Mouse (Mus musculus): Measurements from ENCODE around the gene Iqgap3. TPM values are rescaled to one million over a fixed set of nuclear protein-coding genes. Genes with fewer than 3 reads are reported as not detected.

Iqgap3 gene
- polyA plus RNA-seq, 1 experiment from 2014 or later = 4.5 TPM

- peak overlapping the region; percentile 70 for H3K27ac ChIP-seq (replicated peaks)
Observed at GRCm38 (mm10) chr3:88150061-88150998, 68.6 kb downstream of the Iqgap3 start.

DNA sequence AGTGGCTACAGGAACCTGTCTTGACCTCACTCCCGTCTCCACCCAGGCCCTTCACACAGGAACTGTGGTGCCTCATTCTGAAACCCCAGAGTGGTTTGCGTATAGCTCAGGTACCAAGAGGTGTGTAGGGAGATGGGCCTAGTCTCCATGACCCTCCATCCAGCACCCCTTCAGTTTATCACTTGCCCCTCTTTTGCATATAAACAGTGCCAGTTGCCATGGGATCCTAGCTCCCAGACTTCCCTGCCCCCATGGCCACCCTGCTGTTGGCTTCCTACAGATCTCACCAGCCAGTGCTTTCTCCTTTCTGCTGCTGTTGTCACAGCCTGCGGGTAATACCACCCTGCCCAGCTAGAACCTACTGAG, 69.2 kb downstream of the Iqgap3 start:
- H3K36me3 ChIP-seq (ENCODE audit: control insufficient read depth, insufficient read depth, low read length) = no peaks in the 10 kb centered on the region; the same call in 1 of the 2 replicates
- ATAC-seq (ENCODE audit: low FRiP score, low TSS enrichment) = no peak
- no peak overlapping the region for H3K4me3 ChIP-seq (ENCODE audit: low read depth, low read length)
- no peak for DNase-seq (ENCODE audit: low spot score)
- no peak overlapping the region for H3K4me2 ChIP-seq (replicated peaks; ENCODE audit: low read depth)
- no peak overlapping the region for H3K27ac ChIP-seq (replicated peaks)
- H3K9me3 ChIP-seq (ENCODE audit: control insufficient read depth, low read length) = no peaks in the 10 kb centered on the region
- TF ChIP-seq CTCF (IDR thresholded peaks at IDR 0.05; ENCODE audit: low read depth) = no peak
- no peak for TF ChIP-seq EP300 (optimal IDR thresholded peaks at IDR 0.05)
- WGBS = 67% methylated on average over 3 of the region's 3 CpGs
- no peaks in the 10 kb centered on the region for H3K27me3 ChIP-seq (ENCODE audit: control insufficient read depth, insufficient read depth, low read length)
- peaks cover 33% of the 10 kb centered on the region for H3K4me1 ChIP-seq (replicated peaks; ENCODE audit: control insufficient read depth, insufficient read depth)
- H3K9ac ChIP-seq (ENCODE audit: low read length) = 0 out of 2 replicates have a peak overlapping the region, but pooled peaks have one; percentile 31

More at GRCm38 (mm10) chr3:88150061-88150998, 68.6 kb downstream of the Iqgap3 start:
- Histone ChIP-seq H3K4me2 (replicated peaks; ENCODE audit: low read depth) (peak overlapping the region; percentile 37), H3K36me3 (ENCODE audit: control insufficient read depth, insufficient read depth, low read length) (no peaks in the 10 kb centered on the region; the same call in 1 of the 2 replicates), H3K4me3 (ENCODE audit: low read depth, low read length) (peak overlapping the region; percentile 2), H3K27me3 (ENCODE audit: control insufficient read depth, insufficient read depth, low read length) (no peaks in the 10 kb centered on the region), H3K9ac (ENCODE audit: low read length) (peak overlapping the region; percentile 51), H3K4me1 (replicated peaks; ENCODE audit: control insufficient read depth, insufficient read depth) (peaks cover 34% of the 10 kb centered on the region), H3K9me3 (ENCODE audit: control insufficient read depth, low read length) (no peaks in the 10 kb centered on the region)
- DNase-seq (ENCODE audit: low spot score) (no peak), ATAC-seq (ENCODE audit: low FRiP score, low TSS enrichment) (no peak; the same call in 1 of the 2 replicates)
- TF ChIP-seq EP300 (optimal IDR thresholded peaks at IDR 0.05) = no peak
- peak; percentile 48 for TF ChIP-seq CTCF (IDR thresholded peaks at IDR 0.05; ENCODE audit: low read depth)
- whole genome bisulfite sequencing = 25% methylated on average over 14 of the region's 14 CpGs

DNA sequence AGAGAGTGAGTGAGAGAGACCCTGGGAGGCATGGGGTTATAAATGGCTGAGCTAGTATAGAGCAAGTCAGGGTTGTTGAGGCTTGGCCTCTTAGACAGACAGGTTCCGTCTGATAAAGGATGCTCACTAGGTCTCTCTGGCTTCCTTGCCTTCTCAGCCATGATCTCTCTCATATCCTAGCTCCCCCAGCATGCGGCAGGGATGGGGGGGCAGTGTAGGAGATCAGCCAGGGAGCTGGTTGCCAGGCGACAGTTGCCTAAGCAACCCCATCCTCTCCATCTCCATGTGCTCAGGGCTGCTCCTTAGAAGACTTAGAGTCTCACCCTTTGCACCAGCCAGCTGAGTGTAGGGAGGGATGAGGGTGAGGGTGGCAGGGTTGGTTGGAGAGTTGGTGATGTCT, 70.3 kb downstream of the Iqgap3 start:
- Histone ChIP-seq H3K27ac (replicated peaks) (no peak overlapping the region), H3K9ac (ENCODE audit: low read length) (no peak overlapping the region), H3K4me2 (replicated peaks; ENCODE audit: low read depth) (no peak overlapping the region), H3K4me1 (replicated peaks; ENCODE audit: control insufficient read depth, insufficient read depth) (peaks cover 30% of the 10 kb centered on the region), H3K27me3 (ENCODE audit: control insufficient read depth, insufficient read depth, low read length) (no peaks in the 10 kb centered on the region), H3K4me3 (ENCODE audit: low read depth, low read length) (no peak overlapping the region), H3K36me3 (ENCODE audit: control insufficient read depth, insufficient read depth, low read length) (peaks cover 10% of the 10 kb centered on the region), H3K9me3 (ENCODE audit: control insufficient read depth, low read length) (no peaks in the 10 kb centered on the region)
- TF ChIP-seq CTCF (IDR thresholded peaks at IDR 0.05; ENCODE audit: low read depth) (no peak), EP300 (optimal IDR thresholded peaks at IDR 0.05) (no peak)
- ATAC-seq (ENCODE audit: low FRiP score, low TSS enrichment) (no peak), DNase-seq (ENCODE audit: low spot score) (no peak)
- WGBS = 82% methylated on average over 3 of the region's 3 CpGs

DNA sequence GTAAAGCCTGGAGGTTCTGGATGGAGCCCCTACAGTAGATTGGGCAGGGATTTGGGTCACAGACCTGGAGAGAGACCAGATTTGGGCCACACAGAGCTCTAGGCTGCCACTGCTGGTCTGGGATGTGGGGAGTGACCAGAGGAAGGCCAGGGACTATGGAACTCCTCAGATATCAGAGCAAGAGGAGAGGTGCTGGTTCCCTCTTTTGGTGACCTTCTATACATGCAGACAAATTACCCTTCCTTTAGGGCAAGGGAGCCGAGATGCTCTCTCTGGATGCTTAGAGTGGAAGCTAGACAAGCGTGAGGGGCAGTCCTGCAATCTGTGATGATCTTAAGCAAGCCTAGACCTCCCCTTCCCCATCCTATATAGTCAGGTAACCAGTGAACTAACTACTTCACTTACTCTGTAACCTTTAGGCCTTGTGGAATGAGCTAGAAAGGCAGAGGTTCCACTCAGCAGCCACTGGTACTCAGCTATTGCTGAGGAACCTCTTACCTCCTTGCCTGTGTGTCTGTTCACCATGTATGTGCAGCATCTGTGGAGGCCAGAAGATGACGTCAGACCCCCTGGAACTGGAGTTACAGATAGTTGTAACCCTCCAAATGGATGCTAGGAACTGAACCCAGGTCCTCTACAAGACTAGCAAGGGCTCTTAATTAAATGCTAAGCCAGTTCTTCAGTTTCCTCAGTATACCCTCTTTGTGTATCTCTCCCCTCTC, 71.7 kb downstream of the Iqgap3 start:
- DNase-seq (ENCODE audit: low spot score) = no peak

GRCm38 (mm10) chr3:88154236-88154635, 72.5 kb downstream of the Iqgap3 start:
- 74% methylated on average over 2 of the region's 2 CpGs for WGBS
- no peak overlapping the region for H3K4me3 ChIP-seq (ENCODE audit: low read depth, low read length)
- ATAC-seq (ENCODE audit: low FRiP score, low TSS enrichment) (no peak), DNase-seq (ENCODE audit: low spot score) (no peak)
- no peak overlapping the region for H3K9ac ChIP-seq (ENCODE audit: low read length)
- peaks cover 15% of the 10 kb centered on the region for H3K4me1 ChIP-seq (replicated peaks; ENCODE audit: control insufficient read depth, insufficient read depth)
- peaks cover 15% of the 10 kb centered on the region for H3K36me3 ChIP-seq (ENCODE audit: control insufficient read depth, insufficient read depth, low read length)
- no peak overlapping the region for H3K4me2 ChIP-seq (replicated peaks; ENCODE audit: low read depth)
- no peaks in the 10 kb centered on the region for H3K27me3 ChIP-seq (ENCODE audit: control insufficient read depth, insufficient read depth, low read length)
- H3K27ac ChIP-seq (replicated peaks) = no peak overlapping the region
- TF ChIP-seq CTCF (IDR thresholded peaks at IDR 0.05; ENCODE audit: low read depth) = no peak
- TF ChIP-seq EP300 (optimal IDR thresholded peaks at IDR 0.05) = no peak
- H3K9me3 ChIP-seq (ENCODE audit: control insufficient read depth, low read length) = no peaks in the 10 kb centered on the region

More for the DNA sequence above, 71.7 kb downstream of the Iqgap3 start:
- peaks cover 15% of the 10 kb centered on the region for H3K36me3 ChIP-seq (ENCODE audit: control insufficient read depth, insufficient read depth, low read length)
- peaks cover 22% of the 10 kb centered on the region for H3K4me1 ChIP-seq (replicated peaks; ENCODE audit: control insufficient read depth, insufficient read depth)
- no peak overlapping the region for H3K27ac ChIP-seq (replicated peaks)
- H3K27me3 ChIP-seq (ENCODE audit: control insufficient read depth, insufficient read depth, low read length) = no peaks in the 10 kb centered on the region
- TF ChIP-seq EP300 (optimal IDR thresholded peaks at IDR 0.05) (no peak), CTCF (IDR thresholded peaks at IDR 0.05; ENCODE audit: low read depth) (peak; percentile 33)
- ATAC-seq (ENCODE audit: low FRiP score, low TSS enrichment) = no peak
- H3K4me3 ChIP-seq (ENCODE audit: low read depth, low read length) = no peak overlapping the region
- no peaks in the 10 kb centered on the region for H3K9me3 ChIP-seq (ENCODE audit: control insufficient read depth, low read length)
- 89% methylated on average over 3 of the region's 3 CpGs for WGBS
- H3K9ac ChIP-seq (ENCODE audit: low read length) = no peak overlapping the region
- H3K4me2 ChIP-seq (replicated peaks; ENCODE audit: low read depth) = no peak overlapping the region

Measured in stomach, postnatal 0 days (tissue).